Mouse (Mus musculus) thymus, postnatal 0 days (tissue): ENCODE measurements at regions not wholly inside any gene's neighbourhood (a gene's known extent, or its start where the extent isn't known, plus 50 kb on each side); places are given as distances from the start of the nearest gene placed in this dataset.

Experiments
- DNase-seq: peaks from one replicate; pipeline ENCODE4 v3.0.0-alpha.2; 2015; ENCODE audit warnings: low spot score

- DNase-seq: no peak
These were observed 513.4 kb upstream of the Mki67 start for GRCm38 (mm10) chr7:136229592-136229991.

- DNase-seq: no peak
These were observed 516.0 kb upstream of the Mki67 start for GRCm38 (mm10) chr7:136232177-136232576.

- DNase-seq: no peak
These were observed 519.4 kb upstream of the Mki67 start for GRCm38 (mm10) chr7:136235563-136235962.

GRCm38 (mm10) chr7:136236391-136236790 lies 520.2 kb upstream of the Mki67 start:
- DNase-seq: no peak

DNA sequence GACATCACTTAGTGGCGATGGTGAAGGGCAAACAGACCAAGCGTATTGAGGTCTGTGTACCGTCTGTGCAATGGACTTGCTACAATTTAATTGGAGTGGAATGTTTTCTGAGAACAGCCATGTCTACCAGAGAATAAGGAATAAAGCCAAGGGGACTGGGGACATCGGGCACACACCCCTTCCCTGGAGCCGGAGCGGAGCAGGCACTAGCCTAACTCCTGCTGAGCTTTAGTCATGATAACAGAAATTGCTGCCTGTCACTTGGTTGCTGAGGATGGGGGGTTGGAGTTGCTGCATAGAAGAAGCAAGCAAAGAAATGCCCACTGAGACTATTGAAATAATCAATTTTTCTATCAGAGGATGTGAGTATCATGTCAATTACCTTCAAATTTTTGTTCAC lies 549.5 kb upstream of the Mki67 start:
- no peak for DNase-seq

GRCm38 (mm10) chr7:136267716-136268489 lies 551.7 kb upstream of the Mki67 start:
- no peak for DNase-seq

- no peak for DNase-seq
These were observed 559.5 kb upstream of the Mki67 start for GRCm38 (mm10) chr7:136275651-136276050.

DNA sequence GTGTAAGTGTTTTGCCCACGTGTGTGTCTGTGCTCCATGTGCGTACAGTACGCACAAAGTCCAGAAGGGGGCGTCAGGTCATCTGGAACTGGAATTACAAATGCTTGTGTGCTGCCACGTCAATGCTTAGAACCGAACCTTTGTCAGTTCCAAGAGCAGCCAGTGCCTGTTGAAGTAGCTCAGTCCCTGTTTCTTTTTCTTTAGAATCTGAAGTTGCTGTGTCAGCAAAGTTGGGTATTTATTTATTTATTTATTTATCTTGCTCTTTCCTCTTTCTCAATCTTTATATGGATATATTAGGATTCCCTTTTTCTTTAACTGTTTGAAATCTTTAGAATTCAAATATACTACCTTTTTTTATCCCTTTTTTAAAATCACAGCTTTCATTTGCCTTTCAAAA lies 567.6 kb upstream of the Mki67 start:
- no peak for DNase-seq

DNA sequence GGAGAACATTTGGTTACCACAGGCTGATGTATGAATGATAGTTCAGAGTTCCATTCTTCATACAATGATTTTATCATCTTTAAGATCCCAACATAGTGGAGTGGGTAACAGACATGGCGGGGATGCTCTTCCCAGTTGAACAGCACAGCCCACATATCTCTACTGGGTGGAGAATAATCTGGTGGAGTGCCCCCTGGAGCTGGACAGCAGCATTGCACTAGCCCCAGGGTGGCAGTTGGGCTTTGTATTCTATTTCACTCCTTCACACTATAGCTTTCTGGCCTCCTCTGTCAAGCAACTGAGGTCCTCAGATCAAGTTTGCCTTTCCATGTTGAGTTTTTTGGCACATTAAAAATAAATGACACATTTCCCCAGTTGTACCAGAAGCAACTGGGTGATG lies 569.4 kb upstream of the Mki67 start:
- DNase-seq: no peak

DNA sequence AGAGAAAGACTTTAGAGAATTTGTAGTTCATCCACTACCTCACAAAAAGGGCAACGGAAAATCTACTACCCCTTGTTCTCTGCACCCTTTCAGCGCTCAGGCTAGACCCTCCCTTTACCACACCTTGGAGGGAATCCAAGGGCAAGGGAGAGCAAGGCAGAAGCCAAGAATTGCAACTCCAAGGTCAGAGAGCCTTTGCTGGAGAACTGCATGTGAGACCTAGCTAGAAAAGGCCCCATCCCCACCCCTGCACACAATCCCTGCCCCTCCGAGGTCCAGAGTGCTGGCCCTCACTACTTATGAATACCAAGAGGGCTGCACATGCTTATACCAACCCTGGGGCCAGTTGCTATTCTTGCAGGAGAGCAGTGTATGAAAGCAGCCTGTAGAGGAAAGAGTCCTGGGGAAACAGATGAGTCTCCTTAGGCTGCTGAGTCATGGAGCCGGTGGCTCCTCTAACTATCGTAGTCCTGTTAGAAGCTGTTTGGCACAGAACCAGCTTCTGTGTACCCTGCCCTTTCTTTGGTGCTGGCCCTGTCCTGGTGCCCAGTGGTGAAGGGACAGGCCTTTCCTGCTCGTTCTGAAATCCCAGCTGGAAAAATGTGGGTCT lies 577.5 kb upstream of the Mki67 start:
- DNase-seq: no peak

DNA sequence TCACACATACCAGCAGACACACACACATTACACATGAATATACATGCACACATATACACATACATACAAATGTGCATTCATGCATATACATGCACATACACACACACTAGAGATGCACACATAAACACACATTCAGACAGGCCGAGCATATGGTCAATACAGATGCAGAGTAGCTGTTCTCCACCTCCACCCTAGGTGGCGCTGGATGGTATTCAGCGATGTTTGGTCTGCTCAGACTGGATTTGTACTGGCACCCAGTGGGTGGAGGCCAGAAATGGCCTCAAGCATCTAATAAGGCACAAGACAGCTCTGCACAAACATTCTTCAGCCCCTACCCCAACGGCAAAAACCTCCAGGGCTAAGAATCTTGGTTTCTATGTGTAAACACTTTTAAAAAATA lies 578.3 kb upstream of the Mki67 start:
- peak; percentile 18 for DNase-seq

GRCm38 (mm10) chr7:136297901-136298513 lies 581.8 kb upstream of the Mki67 start:
- no peak for DNase-seq

DNA sequence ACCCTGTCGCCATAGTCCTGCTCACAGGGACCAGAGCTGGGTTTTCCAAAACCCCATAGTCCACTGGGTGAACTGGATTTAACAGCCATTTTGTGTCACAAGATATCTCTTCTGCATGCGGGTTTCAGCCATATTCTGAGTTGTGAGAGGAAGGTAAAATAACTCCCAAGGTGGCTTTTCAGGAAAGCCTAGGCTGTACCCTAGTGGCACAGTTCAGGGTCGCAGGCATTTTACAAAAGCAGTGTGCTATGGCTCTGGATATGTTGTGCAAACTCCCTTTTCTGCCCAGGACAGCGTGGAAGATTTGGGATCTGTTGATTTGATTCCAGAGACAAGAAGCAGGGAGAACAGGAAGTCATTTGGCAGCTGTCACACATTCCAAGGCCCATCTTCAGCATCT lies 588.3 kb upstream of the Mgmt start:
- DNase-seq: no peak

DNA sequence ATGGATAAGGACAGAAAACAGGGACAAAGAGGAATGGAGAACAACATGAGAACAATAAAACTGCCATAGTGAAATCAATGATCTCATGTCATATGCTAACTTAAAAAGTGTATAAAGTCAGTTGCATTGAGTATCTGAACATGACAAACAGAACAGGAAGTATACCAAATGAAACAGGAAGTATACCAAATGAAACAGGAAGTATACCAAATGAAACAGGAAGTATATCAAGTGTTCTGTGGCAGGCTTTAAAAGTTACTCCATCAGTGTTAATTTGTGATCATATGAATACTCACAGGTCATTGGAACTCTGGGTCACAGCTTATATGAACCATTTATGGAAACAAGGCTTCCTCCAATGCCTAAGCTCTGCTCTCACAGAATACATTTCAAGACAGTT lies 585.6 kb upstream of the Mgmt start:
- DNase-seq: no peak

GRCm38 (mm10) chr7:136327281-136327680 lies 567.1 kb upstream of the Mgmt start:
- DNase-seq: no peak

GRCm38 (mm10) chr7:136330431-136330830 lies 564.0 kb upstream of the Mgmt start:
- no peak for DNase-seq

DNA sequence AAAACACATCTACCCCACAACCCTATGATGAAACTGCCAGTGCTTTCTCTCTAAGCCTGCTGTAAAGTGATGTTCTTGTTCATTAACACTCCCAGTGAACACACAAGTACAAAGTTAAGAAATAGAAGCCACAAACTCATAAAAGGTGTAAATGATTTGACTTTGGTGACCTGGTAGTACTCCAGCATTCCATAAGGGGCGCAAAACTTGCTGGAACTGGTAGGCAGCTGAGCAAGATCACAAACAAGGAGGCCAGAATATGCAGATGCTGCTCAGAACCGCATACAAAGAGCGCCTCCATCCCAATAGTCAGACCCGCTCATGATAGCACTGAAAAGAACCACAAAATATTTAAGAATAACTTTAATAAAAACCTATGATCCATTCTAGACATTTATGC lies 561.6 kb upstream of the Mgmt start:
- no peak for DNase-seq

DNA sequence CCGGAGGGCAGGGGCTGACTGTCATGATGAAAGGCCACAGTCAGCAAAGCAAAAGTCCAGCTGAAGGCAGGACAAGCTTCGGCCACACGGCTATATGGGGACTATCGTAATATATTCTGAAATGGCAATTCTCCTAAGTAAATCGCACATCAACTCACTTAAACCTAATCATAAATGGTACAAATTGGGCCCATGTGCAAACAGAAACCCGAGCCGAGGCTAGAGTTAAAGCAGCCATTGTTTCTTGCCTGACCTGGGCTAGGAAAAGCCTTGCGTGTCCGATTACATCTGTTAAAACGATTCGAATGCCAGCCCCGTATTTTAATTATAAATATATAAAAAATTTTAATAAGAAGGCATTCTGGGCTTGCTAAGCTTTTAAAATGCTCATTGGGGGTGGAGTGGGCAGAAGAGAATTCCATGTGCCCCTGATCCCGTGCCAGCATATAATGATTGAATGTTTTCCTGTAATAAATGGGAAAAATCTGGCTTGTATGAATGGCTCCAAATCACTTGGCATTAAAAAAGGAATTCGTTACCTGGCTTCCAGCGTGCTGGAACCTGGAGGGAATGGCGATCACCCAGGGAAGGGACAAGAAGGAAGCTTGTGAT lies 552.7 kb upstream of the Mgmt start:
- DNase-seq: no peak

DNA sequence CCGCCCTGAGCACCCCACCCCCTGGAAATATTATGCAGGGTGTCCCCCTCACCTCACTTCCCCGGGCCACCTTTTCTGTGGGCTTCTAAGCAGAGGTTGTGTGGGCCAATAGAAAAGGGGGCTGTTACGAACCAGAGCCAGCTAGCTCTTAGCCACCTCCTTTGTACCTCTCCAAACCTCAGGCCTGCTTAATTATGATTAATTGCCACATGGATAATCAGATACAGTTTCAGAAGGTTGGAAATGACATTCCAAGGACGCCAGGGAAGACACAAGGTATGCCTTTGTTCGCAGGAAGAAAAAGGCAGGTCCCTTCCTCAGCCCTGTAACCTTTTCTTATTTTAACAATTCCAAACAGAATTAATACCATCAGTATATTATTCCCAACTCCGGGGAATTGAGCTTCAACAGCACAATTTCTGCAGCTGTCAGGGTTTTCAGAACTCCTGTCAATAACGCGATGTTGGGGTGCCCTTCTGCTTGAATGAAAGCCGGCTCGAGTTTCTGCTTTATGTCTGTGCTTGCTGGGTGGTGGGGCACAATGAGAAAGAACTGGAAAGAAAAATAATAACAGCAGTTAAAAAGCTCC lies 552.1 kb upstream of the Mgmt start:
- no peak for DNase-seq

- no peak for DNase-seq
These were observed 551.6 kb upstream of the Mgmt start for GRCm38 (mm10) chr7:136342822-136343221.

DNA sequence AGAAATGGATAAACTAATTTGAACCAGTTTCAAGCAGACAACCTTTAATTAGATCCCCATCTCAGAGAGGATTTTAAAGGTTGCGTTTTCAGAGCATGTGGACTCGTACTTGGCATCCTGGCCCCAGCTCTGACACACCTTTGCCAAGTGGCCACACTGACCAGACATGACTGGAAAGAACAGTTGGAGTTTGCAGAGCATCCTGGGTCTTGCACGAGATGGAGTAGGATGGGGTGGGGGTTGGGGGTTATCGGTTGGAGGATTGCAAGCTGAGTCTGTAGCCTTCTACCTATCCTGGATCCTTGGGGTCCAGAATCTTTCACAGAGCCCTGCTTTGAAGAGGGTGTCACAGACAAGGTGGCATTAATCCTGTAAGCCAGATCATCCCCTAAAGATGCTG lies 550.9 kb upstream of the Mgmt start:
- no peak for DNase-seq

DNA sequence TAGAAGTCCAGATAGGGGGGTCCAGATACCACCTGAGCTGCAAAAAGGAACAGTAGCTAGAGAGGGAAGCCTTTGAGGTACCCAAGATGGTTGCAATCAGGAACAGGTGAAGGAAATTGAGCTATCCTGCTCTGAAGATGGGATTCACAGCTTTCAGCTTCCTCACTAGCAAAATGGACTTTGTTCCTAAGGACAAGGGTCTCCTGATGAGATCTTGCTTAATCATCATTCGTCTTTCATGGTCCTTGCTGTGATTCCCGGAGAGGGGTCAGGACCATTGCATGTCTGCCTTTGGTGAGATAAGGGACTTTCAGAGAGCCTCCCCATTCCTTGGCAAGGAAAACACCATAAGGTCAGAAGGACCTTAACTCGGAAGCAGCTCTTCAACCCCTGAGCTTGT lies 549.4 kb upstream of the Mgmt start:
- DNase-seq: no peak
